Mouse (Mus musculus) heart, postnatal 0 days (tissue): ENCODE results near the gene Snx9. TPM values are rescaled to one million over a fixed set of nuclear protein-coding genes. Genes with fewer than 3 reads are reported as not detected.

Experiments used
- ATAC-seq: fragments of 200-750 bp; cut with Nextera tagmentation; 2 replicates; pipeline ENCODE4 v1.8.0; 2017; ENCODE audit warnings: low read depth, moderate number of reproducible peaks, moderate library complexity; ENCODE audit not compliant: insufficient read depth
- DNase-seq: peaks from one replicate; pipeline ENCODE4 v3.0.0-alpha.2; 2016; ENCODE audit warnings: low spot score
- H3K27ac ChIP-seq: fragments of 300-500 bp; sonication (generic); 2 replicates; pipeline ENCODE4 v1.5.1; 2014; ENCODE audit warnings: low read depth, mild to moderate bottlenecking
- H3K27me3 ChIP-seq: fragments of 300-500 bp; sonication (generic); 2 replicates; pipeline ENCODE4 v1.6.1; 2014; ENCODE audit warnings: low read length, mixed read lengths; ENCODE audit not compliant: control insufficient read depth, insufficient read depth
- H3K36me3 ChIP-seq: fragments of 300-500 bp; sonication (generic); replicated peaks from 2 replicates; pipeline ENCODE4 v1.6.1; 2014; ENCODE audit warnings: low read length, mixed read lengths; ENCODE audit not compliant: control insufficient read depth, insufficient read depth
- H3K4me1 ChIP-seq: fragments of 300-500 bp; sonication (generic); 2 replicates; pipeline ENCODE4 v1.6.1; 2014; ENCODE audit warnings: antibody characterized with exemption; ENCODE audit not compliant: control insufficient read depth, insufficient read depth
- H3K4me2 ChIP-seq: fragments of 300-500 bp; sonication (generic); 2 replicates; pipeline ENCODE4 v1.6.1; 2014; ENCODE audit warnings: low read depth, mild to moderate bottlenecking, low read length, moderate library complexity
- H3K4me3 ChIP-seq: fragments of 300-500 bp; sonication (generic); 2 replicates; pipeline ENCODE4 v1.5.1; 2014; ENCODE audit warnings: low read depth, low read length
- H3K9ac ChIP-seq: fragments of 300-500 bp; sonication (generic); replicated peaks from 2 replicates; pipeline ENCODE4 v1.6.1; 2014; ENCODE audit warnings: low read depth, low read length, mixed read lengths
- H3K9me3 ChIP-seq: fragments of 300-500 bp; sonication (generic); replicated peaks from 2 replicates; pipeline ENCODE4 v1.6.1; 2016; ENCODE audit warnings: low read length; ENCODE audit not compliant: control insufficient read depth
- CTCF ChIP-seq: IDR thresholded peaks from 2 replicates; pipeline ENCODE4 v1.5.1; 2016; ENCODE audit warnings: antibody characterized with exemption, control low read depth, low read depth
- EP300 ChIP-seq: IDR thresholded peaks from 2 replicates; pipeline ENCODE4 v1.6.1; 2016; ENCODE audit warnings: antibody characterized with exemption, low read depth
- WGBS: fragments of 180-500 bp; shearing (Covaris S2); extraction: QIAGEN DNeasy Blood & Tissue Kit; methylation state at CpG from one replicate; pipeline ENCODE4 v1.1.7; 2014; 5-methylcytosine and 5-hydroxymethylcytosine counted together
- polyA plus RNA-seq: library from polyadenylated mRNA; unstranded; fragments of >200 nt; fragmentation: Nextera tagmentation; extraction: Ambion mirVana; gene quantifications from 2 replicates; pipeline ENCODE4 v1.2.1, GENCODE M21; 2015
- total RNA-seq: library from RNA; depleted of rRNA; stranded (reverse); fragments of >200 nt; gene quantifications from 2 replicates; pipeline ENCODE4 v1.2.3, GENCODE M21; 2014; ENCODE audit warnings: low replicate concordance

The Snx9 gene
- total and polyA plus RNA-seq, 2 experiments from 2014 or later = 16.0 to 21.0 TPM

DNA sequence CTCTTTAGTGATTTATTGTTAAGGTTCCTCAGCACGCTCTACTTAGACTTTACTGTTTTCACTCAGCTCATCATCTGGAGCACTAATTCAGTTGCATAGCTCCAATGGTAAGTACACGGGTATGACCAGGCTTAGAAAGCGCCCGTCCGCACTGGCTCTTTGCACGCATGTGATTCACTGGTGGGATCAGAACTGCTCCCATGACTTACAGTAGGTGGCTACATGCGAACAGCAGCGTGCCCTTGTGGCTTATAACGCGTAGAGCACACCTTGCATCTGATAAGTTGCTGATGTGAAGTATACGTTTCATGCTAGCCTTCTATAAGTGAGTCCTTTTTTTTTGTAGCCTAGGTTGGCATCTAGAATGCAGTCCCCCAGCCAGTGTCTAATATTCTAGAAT is 16.1 kb downstream of the Snx9 start:
- Histone ChIP-seq H3K27ac (no peak overlapping the region), H3K36me3 (no peaks in the 10 kb centered on the region), H3K27me3 (no peaks in the 10 kb centered on the region), H3K4me3 (no peak overlapping the region), H3K4me2 (no peak overlapping the region), H3K9ac (no peak overlapping the region), H3K9me3 (no peaks in the 10 kb centered on the region), H3K4me1 (no peaks in the 10 kb centered on the region)
- ATAC-seq (no peak), DNase-seq (no peak)
- TF ChIP-seq EP300 (no peak), CTCF (no peak)
- WGBS = 94% methylated on average over 11 of the region's 11 CpGs

DNA sequence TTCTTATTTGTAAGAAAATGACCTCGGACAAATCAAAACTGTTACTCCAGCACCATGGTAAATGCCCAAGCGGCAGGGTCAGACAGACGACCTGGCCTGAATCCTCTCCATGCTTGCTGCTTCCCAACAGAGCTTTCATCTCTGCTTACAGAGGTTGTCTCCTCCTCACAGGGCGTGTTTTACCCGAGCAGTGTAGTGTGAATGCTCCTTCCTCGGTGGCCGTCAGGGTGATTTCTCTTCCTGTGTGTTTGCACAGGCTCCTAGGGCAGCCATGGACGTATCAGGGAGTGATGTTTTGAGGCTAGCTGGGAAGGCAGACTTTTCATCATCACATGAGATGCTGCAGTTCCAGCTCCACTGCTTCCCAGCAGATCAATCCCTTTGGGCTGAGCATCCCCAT is 17.1 kb downstream of the Snx9 start:
- no peak overlapping the region for H3K4me2 ChIP-seq
- H3K27me3 ChIP-seq = no peaks in the 10 kb centered on the region
- ATAC-seq (no peak), DNase-seq (no peak)
- no peak overlapping the region for H3K4me3 ChIP-seq
- no peak overlapping the region for H3K27ac ChIP-seq
- no peaks in the 10 kb centered on the region for H3K4me1 ChIP-seq
- no peak overlapping the region for H3K9ac ChIP-seq
- 63% methylated on average over 8 of the region's 8 CpGs for WGBS
- no peaks in the 10 kb centered on the region for H3K36me3 ChIP-seq
- no peak for TF ChIP-seq CTCF
- no peaks in the 10 kb centered on the region for H3K9me3 ChIP-seq

- Histone ChIP-seq H3K9me3 (no peaks in the 10 kb centered on the region), H3K36me3 (no peaks in the 10 kb centered on the region), H3K27me3 (no peaks in the 10 kb centered on the region), H3K9ac (no peak overlapping the region), H3K4me2 (no peak overlapping the region), H3K27ac (no peak overlapping the region), H3K4me3 (no peak overlapping the region), H3K4me1 (no peaks in the 10 kb centered on the region)
- ATAC-seq (no peak), DNase-seq (no peak)
- WGBS = 24% methylated on average over 6 of the region's 6 CpGs
- TF ChIP-seq CTCF (no peak), EP300 (no peak)
Observed at GRCm38 (mm10) chr17:5862285-5862684, 21.2 kb downstream of the Snx9 start.

DNA sequence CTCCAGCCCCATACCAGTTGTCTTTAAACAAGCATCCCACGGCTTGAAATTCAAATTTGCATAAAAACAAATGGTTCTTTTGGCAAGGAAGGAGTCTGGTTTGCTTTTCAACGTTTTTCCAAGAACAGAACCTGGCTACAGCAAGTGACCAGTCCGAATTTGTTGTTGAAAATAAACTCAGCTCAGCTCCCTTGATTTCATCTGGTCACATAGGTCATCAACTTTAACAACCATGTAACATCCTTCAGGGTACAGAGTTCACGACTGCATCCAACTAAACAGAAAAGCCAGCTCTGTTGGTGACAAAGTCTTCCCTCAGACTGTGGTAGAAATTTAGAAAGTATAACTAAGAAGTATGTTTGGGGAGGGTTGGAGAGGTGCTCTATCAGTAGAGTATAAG is 21.7 kb downstream of the Snx9 start:
- H3K4me2 ChIP-seq = no peak overlapping the region
- H3K9me3 ChIP-seq = no peaks in the 10 kb centered on the region
- H3K4me1 ChIP-seq = no peaks in the 10 kb centered on the region
- 61% methylated on average over 4 of the region's 4 CpGs for WGBS
- DNase-seq (no peak), ATAC-seq (no peak)
- H3K4me3 ChIP-seq = no peak overlapping the region
- no peaks in the 10 kb centered on the region for H3K27me3 ChIP-seq
- no peak for TF ChIP-seq EP300
- no peak for TF ChIP-seq CTCF
- H3K27ac ChIP-seq = no peak overlapping the region
- no peak overlapping the region for H3K9ac ChIP-seq
- no peaks in the 10 kb centered on the region for H3K36me3 ChIP-seq

DNA sequence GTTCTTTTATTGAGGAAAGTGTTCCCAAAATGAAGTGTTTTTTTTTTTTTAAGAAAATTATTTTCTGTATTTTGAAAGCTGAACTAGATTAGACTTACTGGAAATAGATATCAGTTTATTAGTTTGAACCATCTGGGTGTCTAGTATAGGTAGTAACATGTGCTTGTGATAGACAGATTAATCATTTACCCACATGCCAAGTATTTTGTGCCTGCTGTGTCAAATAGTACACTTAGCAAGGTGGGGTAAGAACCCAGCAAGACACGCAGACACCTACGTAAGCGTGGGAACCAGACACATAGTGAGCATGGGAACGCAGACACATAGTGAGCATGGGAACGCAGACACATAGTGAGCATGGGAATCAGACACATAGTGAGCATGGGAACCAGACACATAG is 22.6 kb downstream of the Snx9 start:
- no peak for TF ChIP-seq CTCF
- TF ChIP-seq EP300 = no peak
- no peaks in the 10 kb centered on the region for H3K4me1 ChIP-seq
- no peak overlapping the region for H3K27ac ChIP-seq
- no peaks in the 10 kb centered on the region for H3K9me3 ChIP-seq
- over 99% methylated on average over 5 of the region's 5 CpGs for WGBS
- no peaks in the 10 kb centered on the region for H3K36me3 ChIP-seq
- no peak overlapping the region for H3K9ac ChIP-seq
- H3K27me3 ChIP-seq = no peaks in the 10 kb centered on the region
- H3K4me2 ChIP-seq = no peak overlapping the region
- no peak for DNase-seq
- no peak overlapping the region for H3K4me3 ChIP-seq
- no peak for ATAC-seq

DNA sequence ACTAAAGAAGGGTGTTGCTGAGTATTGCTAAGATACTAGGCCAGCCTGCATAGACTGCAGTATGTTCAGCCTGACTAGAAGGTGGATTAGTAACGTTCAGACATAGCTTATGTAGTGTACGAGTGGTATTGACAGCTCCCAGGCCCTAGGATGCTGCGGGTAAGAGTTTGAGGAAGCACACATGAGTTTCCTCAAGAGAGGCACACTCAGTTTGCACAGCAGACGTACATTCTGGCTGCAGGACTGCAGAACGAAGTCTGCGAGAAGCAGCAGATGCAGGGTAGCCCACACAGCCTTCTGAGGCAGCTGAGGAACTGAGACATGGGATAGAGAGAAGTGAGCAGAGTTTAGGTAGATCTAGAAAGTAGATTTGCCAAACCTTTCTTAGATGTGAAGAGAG is 26.3 kb downstream of the Snx9 start:
- ATAC-seq = no peak
- H3K4me1 ChIP-seq = no peaks in the 10 kb centered on the region
- DNase-seq = no peak
- H3K27me3 ChIP-seq = no peaks in the 10 kb centered on the region
- H3K9ac ChIP-seq = no peak overlapping the region
- no peak overlapping the region for H3K4me3 ChIP-seq
- H3K9me3 ChIP-seq = no peaks in the 10 kb centered on the region
- H3K27ac ChIP-seq = no peak overlapping the region
- H3K36me3 ChIP-seq = no peaks in the 10 kb centered on the region
- TF ChIP-seq EP300 = no peak
- TF ChIP-seq CTCF = no peak
- 76% methylated on average over 6 of the region's 6 CpGs for WGBS
- H3K4me2 ChIP-seq = no peak overlapping the region
